Mouse (Mus musculus): ENCODE measurements around the gene Pafah2.

Pafah2 gene

DNA sequence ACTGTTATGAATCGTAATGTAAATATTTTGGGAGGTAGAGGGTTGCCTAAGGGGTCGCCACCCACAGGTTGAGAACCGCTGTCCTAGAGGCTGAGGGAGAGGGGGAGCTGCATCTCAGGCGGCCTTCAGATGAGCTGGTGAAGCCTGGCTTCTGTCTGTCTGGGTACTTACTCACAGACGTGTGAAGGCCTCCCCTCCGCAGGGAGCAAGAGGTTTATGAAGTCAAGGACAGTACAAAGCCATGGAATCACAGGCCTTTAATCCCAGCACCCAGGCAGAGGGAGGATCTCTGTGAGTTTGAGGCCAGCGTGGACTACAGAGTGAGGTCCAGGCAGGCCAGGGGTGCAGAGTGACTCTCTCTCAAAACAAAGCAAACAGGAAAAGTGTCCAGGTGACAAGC lies 21.0 kb downstream of the Pafah2 start:
- no peak for DNase-seq (ENCODE audit: extremely low read depth, low read depth, low spot score)

DNA sequence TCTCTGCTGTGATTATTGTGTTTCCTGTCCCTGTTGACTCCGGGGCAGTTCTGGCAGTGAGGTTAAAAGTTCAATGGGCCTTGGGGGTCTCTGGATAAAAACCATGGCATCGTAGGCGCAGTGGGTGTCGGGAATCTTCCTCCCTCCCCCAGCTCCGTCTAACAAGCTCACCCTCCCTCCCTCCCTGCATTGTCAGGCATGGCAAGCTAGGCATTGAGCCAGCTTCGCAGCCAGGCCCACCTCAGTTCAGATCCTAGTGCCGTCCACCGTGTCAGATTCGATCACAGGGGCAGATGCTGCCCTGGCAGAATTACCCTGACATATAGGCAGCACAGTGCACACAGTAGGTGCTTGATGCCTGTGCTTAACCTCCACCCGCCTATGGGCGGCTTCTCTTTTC lies 25.9 kb downstream of the Pafah2 start:
- no peak for DNase-seq (ENCODE audit: extremely low read depth, low read depth, low spot score)

DNA sequence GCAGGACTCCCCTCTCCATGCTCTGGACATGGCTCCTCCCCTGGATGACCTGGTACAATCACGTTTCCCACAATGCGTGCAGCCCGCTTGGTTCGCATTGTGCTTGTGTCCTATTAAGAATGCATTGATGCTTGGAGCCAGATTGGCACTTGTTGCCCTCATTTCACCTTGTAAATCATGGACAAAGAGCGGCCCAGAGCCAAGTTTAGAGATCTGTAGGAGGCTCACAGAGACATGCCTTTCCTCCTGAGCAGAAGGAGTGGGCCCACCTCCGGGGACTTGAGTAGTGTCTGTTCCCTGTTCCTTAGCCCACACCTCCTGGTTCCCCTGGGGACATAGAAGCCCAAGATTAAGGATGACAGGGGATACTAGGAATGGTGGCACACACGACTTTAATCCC lies 27.8 kb downstream of the Pafah2 start:
- no peak for DNase-seq (ENCODE audit: extremely low read depth, low read depth, low spot score)

DNA sequence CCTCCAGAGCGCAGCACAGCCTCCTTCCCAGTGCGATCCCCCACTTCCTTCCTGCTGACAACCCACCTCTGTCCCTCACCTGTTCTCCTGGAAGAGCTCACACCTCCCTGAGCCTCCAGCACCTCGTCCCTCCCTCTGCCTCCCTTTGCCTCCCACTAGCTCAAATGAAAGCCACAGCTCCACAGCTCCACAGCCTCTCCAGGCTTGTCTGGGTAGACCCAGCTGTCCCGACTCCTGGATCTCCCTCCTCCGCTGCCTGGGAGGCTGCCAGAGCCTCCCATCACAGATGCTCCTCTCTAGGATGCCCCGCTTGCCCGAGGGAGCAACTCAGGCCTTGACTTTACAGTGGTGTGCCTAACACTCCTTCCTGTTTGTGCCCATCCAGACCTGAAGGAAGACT lies 29.0 kb downstream of the Pafah2 start:
- DNase-seq (ENCODE audit: extremely low read depth, low read depth, low spot score): no peak

DNA sequence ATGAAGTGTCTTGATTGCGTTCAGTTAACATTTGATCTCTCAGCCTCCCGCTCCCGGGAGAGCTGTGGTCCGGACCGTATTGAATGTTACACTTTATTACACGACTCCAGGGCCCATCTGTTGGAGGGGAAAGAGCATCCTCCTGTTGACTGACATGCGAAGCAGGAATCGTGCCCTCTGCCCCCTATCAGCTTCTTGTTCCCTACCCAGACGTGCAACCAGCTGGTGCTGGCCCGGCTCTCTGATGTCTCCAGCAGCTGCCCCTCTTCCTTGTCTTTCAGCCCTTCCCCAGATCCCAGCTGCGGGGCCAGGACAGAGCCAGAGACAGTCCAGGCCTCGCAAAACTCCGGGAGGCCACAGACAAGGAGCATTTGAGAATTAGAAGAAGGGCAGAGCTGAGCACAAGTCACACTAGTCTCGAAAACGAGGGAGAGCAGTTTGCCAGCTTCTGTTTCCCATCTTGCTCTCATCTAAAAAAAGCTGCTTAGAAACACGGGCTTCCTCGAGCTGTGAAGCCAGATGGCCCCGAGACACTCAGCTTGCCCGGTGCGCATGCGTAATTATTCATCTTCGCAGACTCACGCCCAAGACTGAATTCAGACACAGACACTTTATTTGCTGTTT lies 34.4 kb downstream of the Pafah2 start:
- no peak for DNase-seq (ENCODE audit: extremely low read depth, low read depth, low spot score)

DNA sequence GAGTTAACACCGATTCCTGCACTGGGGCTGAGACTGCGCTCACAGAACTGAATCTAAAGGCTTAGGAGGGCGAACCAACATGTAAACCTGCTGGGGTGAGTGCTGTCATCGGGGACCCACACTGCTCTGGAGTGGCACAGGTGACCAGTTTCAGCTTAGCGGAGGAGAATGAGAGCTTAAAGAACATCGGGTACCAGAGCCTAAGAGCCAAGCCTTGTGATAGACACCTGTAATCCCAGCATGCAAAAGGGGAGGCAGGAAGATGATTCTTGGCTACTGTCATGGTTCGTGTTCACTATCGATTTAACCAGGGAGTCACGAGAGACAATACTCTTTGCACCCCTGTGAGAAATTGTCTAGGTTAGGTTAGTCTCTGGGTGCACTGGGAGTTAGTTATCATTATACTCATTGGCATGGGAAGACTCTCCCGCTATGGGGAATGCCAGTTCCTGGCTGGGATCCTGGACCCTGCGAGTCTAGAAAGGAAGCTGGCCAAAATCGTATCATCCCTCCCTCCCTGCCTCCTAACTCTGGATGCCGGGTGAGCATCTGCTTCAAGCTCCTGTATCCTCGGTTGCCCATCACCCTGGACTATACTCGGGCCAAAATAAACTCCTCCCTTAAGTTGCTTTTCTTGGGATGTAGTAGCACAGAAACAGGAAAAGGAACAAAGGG lies 36.7 kb downstream of the Pafah2 start:
- no peak for DNase-seq (ENCODE audit: extremely low read depth, low read depth, low spot score)

DNA sequence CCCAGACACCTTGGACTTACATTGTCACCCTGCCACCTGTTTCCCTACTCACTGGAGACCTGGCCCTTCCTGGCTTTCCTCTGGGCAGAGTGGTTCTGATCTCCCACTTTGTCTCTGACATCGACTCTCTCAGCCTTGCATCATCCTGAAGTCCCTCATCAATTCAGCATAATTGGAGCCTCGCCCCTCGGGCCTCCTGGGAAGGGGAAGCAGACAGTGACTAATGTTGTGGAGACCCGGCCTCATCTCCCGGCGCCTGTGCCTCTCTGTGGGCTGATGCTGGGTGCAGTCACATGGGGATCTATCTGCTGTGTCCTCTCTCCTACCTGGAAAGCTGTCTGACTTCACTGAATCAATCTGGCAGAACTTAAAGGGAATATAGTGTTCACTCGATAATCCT lies 40.1 kb downstream of the Pafah2 start:
- DNase-seq (ENCODE audit: extremely low read depth, low read depth, low spot score): no peak

DNA sequence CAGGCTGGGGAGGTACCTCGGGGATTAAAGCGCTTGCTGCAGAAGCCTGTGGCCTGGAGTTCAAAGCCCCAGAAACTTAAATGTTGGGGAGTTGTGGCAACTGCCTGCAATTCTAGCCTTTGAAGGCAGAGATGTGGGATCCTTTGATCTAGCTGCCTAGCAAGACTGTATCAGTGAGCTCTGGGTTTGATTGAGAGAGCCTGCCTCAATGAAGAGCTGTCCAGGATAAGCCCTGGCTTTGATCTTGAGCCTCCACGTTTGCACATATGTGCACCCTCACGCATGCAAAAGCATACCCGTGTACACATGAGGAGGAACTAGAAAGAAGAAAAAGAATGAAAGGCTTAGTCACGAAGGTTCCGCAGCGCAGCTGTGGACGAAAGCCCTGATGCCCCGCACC lies 40.5 kb downstream of the Pafah2 start:
- DNase-seq (ENCODE audit: extremely low read depth, low read depth, low spot score): no peak

DNA sequence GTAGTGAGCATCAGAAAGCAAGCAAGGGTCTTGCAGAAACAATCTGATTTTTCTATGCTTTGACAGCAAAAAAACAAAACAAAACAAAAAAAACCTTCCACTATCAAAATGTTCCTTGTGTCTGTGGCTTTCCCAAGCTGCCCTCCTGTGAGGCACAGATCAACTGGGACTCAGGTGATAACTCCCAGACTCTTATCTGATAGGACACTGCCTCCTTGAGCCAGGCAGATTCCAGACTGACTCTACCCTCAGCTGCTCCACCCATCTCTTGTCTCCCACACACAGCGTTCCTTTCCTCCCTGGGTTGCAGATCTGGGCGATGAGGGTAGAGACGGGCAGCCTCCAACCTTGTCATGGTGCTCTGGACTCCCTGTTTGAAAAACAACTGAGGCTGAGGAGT lies 43.0 kb downstream of the Pafah2 start:
- DNase-seq (ENCODE audit: extremely low read depth, low read depth, low spot score): no peak

DNA sequence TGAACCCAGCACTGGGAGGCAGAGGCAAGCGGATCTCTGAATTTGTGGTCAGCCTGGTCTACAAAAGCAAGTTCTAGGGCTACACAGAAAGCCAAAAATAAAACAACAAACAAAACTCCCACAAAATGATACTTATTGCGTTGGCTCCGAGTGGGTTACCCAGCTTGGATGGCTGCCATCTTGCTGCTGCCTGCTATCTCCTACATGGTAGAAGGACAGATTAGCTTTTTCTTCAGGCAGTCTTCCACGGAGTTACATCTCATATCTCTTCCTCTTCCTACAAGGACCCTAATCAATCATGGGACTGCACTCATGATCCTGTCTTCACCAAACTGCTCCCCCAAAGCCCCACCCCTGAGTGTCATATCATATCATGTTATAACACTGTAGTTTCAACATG lies 43.8 kb downstream of the Pafah2 start:
- no peak for DNase-seq (ENCODE audit: extremely low read depth, low read depth, low spot score)

DNA sequence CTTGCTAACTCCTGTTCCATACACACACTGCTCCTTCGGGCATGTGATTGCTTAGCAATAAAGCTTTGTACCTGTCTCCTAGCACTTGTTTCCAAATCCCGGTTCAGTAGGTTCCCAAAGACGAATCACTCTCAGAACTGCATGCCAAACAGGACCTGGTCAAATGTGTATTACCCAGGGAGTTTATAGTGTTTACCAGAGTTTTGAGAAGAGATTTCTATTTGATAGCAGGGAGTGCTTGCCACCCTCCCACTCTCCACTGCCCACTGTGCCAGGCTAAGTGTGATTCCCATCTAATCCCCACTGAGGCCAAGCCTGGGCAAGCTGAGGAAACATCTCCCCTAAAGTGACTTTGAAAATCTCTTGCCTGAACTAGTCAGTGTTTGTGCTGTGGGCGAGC lies 46.1 kb downstream of the Pafah2 start:
- peak; percentile 92 for DNase-seq (ENCODE audit: extremely low read depth, low read depth, low spot score)

DNA sequence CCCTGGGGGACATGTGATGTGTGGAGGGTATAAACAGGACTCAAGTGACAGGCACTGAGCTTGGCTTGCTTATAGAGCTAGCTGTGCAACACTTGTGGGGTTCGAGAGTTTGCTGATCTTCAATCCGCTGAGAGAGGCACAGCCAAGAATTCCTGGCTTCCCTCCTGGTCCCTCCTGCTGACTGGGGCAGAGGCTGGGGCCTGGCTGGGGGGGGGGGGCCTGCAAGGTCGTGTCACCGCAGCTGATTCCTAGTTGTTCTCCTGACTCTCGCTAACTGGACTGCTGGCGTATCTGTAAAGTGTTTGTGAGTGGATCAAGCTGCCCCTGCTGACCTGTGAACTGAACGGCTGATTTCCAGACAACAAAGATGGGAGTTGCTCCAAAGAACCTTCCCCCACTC lies 47.5 kb downstream of the Pafah2 start:
- no peak for DNase-seq (ENCODE audit: extremely low read depth, low read depth, low spot score)

DNA sequence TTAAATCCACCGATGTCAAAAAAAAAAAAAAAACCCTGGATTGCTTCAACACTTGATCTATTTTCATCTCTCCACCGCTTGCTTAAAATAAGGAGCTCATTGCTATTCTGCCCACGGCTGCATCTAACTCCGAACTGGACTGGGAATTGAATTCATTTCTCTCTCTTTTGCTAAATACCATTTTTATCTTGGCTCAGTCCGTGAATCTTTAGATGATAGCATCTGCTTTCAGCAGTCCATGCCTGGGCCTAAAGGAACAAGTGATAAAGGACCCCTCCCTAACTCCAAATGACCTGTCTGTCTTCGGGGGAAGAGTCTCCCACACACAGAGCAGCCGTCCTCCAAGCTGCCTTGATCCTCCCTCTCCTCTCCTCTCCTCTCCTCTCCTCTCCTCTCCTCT lies 48.8 kb downstream of the Pafah2 start:
- no peak for DNase-seq (ENCODE audit: extremely low read depth, low read depth, low spot score)

DNA sequence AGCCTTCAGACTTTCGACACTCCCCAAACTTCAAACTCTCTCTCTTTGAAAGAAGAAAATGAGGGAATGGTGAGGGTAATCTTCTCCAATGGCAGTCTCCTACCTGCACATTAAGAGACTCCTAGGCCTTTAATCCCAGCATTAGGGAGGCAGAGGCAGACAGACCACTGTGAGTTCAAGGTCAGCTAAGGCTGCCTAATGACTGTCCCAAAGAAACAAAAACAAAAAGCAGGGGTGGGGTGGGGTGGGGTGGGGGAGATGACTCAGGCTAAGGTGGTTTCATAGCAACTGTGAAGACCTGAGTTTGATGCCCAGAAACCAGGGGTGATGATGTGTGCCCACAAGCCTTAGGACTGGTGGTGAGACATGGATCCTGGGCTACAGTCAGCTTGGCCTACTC lies 49.4 kb downstream of the Pafah2 start:
- DNase-seq (ENCODE audit: extremely low read depth, low read depth, low spot score): no peak

DNA sequence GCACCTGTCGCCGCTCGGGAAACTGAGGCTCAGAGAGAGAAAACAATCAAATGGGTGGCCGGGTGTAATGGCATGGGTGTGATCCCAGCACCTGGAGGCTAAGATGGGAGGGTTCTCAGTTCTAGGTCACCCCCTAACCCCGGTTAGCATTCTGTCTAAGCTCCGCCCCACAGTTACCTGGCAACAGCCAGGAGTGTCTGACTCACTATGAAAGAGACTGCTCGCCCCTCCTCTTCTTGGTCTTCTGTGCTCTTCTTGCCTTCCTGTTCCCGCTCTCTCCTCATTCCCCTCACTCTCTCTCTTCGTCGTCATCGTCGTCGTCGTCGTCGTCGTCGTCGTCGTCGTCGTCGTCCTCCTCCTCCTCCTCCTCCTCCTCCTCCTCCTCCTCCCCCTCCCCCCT lies 51.8 kb downstream of the Pafah2 start:
- DNase-seq (ENCODE audit: extremely low read depth, low read depth, low spot score): no peak

DNA sequence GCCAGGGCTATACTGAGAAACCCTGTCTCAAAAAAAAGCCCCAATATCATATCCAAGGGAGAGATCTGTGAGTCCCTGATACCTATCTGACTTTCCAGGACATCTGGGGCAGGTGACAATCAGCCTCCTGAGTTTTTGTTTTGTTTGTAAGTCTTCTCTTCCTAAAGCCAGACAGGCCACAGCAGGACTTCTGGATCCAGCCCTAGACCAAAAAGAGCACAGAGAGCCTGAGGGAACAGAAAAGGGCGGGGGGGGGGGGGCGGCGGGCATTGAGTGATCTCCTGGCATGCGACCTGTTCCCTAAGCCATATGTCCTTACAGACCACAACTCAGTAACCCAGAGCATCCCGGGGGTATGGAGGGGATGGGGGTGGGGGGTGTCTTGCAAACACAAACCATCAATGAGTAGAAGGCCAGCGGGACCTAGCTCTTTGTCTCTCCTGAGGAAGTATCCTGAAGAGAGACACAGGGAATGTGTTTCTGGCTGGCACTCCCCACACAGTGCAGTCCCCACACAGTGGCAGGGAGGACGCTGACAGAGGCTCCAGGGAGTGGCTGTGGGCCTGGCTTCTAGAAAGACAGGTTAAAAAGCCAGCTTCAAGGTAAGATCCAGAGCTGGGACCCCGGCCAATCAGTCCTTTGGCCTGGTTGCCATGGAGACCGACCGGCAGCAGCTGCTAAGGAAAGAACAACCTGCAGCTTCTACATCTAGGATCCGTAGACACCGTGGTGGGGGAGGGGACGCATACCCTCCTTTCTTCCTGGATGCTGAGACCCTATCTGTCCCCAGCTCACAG lies 53.7 kb downstream of the Pafah2 start:
- no peak for DNase-seq (ENCODE audit: extremely low read depth, low read depth, low spot score)

DNA sequence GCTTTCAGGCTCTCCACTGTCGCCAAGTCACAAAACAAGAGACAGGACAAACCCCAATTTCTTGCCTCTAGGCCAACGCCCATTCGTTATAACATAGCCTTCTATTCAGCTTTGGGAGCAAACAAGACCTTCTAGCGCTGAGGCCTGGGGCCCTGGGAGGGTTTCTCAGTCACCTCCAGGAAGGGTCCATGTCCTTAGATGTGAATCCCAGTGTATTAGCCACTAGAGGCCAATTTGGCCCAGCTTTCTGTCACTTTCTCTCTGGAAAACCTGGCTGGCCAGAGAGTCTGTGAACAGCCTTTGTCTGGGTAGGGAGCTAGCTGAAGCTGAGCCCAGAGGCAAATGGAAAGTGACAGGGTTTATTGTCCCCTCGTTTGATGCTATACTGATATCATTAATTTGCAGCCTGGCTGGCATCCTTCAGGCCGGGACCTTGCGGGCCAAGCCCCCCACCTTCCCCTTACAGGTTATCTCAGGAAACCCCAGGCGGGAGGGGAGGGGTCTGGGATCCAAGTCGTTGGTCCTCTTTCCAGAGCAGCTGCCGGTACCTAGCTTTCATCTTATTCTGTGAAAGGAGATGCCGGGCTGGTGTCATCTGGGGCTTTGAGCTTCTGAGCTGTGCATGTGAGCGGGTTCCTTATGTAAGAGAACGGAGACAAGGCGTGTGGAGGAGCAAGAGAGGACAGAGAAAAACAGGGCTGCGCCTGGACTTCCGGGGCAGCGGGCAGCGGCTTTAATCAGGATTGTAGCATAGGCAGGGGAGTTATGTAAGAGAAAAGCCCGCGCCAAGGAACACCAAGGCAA lies 54.5 kb downstream of the Pafah2 start:
- no peak for DNase-seq (ENCODE audit: extremely low read depth, low read depth, low spot score)

DNA sequence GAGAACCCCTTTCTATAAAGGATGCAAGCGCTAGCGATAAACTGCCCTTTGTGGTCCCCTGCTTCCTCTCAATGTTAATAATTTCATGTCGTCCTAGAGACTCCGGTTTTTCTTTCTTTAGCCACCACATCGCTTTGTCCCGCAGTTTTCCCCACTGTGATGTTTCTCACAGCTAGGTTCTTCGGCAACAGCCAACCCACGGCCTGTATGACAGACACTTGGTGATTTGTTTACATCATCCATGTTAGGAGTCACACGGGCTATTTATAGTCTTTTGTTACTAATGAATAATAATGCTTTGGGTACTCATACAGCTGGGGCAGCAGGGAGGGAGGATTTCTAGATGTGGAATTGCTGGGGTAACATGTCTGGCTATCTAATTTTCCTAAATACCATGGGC lies 55.4 kb downstream of the Pafah2 start:
- DNase-seq (ENCODE audit: extremely low read depth, low read depth, low spot score): no peak

DNA sequence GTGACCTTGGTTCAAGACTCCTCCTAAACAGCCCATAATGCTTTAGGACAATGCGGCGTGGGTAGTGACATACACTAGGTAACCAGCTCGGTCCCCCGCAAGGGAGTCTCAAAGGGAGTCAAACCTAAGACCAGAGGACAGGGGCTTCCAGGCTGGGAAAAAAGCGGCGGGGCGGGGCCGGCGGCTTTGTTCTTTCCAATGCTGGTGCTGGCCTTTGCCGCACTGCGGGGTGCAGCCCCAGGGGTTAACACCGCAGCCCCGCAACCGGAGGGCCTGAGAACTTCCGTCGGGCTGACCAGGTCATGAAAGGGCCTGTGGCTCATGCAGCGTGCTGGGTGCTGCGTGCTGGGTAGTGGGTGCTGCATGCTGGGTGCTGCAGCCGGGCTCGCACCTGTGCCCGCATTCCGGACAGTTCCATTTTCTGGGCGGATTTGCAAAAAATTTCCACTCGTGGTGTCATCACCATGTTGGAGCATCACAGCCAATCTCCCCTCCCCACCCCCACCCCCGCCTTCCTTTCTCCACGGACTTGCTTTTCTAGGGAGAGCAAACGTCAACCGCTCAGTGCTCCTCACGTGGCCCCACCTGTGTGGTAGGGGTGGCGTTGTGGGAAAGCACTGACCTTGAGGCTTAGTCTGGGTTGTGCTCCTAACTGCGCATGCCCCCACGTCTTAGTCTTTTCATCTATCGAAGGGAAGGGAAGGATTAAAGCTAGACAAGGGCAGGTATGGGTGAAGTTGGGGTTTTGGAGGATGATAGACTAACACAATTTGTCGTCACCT lies 57.7 kb downstream of the Pafah2 start:
- no peak for DNase-seq (ENCODE audit: extremely low read depth, low read depth, low spot score)

DNA sequence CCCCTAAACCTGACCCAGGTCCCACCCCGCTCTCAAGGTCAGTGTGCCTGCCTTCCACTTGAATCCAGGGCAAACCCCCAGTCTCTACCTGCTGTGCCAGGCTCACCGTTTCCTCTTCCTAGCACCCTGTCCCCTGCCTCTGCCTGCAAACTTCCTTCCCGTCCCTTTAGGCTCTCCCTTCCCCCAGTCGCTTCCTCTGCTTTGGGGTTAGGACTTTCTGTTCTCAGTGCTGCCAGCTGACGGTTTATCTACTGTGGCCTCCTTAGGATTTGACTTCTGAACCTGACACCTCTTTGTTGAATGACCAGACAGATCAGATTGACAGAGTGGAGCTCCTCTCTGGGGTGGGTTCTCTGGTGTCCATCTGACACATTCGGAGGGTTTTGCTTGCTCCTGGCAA lies 59.2 kb downstream of the Pafah2 start:
- no peak for DNase-seq (ENCODE audit: extremely low read depth, low read depth, low spot score)
